Mouse (Mus musculus): ENCODE measurements around the gene Acot11. TPM values are rescaled to one million over a fixed set of nuclear protein-coding genes. Genes with fewer than 3 reads are reported as not detected.

Gene Acot11
- total RNA-seq, 2 experiments from 2014 or later: 35.0 to 57.5 TPM

- no peak for DNase-seq (ENCODE audit: low spot score in 2 of 2)
Measured at GRCm38 (mm10) chr4:106703956-106704355, 100.8 kb downstream of the Acot11 start.

GRCm38 (mm10) chr4:106700798-106701197 lies 104.0 kb downstream of the Acot11 start:
- no peak for DNase-seq (ENCODE audit: low spot score in 2 of 2)

- peak; percentile 30 to 38 for DNase-seq (ENCODE audit: low spot score in 2 of 2)
Measured at GRCm38 (mm10) chr4:106699989-106700388, 104.8 kb downstream of the Acot11 start.

Other genes starting within 250 kb of the Acot11 start
- gene Dhcr24, start 244.0 kb downstream of the Acot11 start, total RNA-seq (2021): 100 to 1,000 TPM in 1 of 2 experiments, 10 to 100 TPM in 1; 98.4 to 119 TPM
- gene Lexm, start 187.8 kb downstream of the Acot11 start, total RNA-seq (2021): not detected
- 1 to 10 TPM in 1 of 2 experiments, under 1 TPM in 1; 0.94 to 1.0 TPM for gene Ttc22, start 182.6 kb downstream of the Acot11 start, total RNA-seq (2021)
- gene Pars2, start 153.9 kb downstream of the Acot11 start, total RNA-seq (2021): 1 to 10 TPM; 6.2 to 6.7 TPM
- gene Ttc4, start 126.1 kb downstream of the Acot11 start, total RNA-seq (2021): 10 to 100 TPM; 45.7 to 45.9 TPM
- 1 to 10 TPM; 4.2 to 5.4 TPM for gene Mroh7, start 74.1 kb downstream of the Acot11 start, total RNA-seq (2021)
- not detected for gene Fam151a, start 71.1 kb downstream of the Acot11 start, total RNA-seq (2021)
- 100 to 1,000 TPM; 190 to 197 TPM for gene Ssbp3, start 105.7 kb upstream of the Acot11 start, total RNA-seq (2021)

Measured in left cerebral cortex, adult 18-20 months (tissue).